Comparison of ENCODE assay signal across 8 mouse cellular contexts in genomic region chr5:146948508-146949088, GRCm38 (mm10). TPM values are rescaled to one million over a fixed set of nuclear protein-coding genes. Genes with fewer than 3 reads are reported as not detected.
A peak's percentile ranks its signal among the peaks of the same experiment; 100 is the strongest.
DNase-seq lines count a peak whose midpoint lies in the region; ATAC-seq and TF ChIP-seq lines count a peak whose summit lies in the region.

Gene Gtf3a (plus strand): TSS chr5:146948657.

- peak; percentile 93 for ATAC-seq in hindbrain, postnatal 0 days
- ATAC-seq in megakaryocyte progenitor cell, adult 5-6 weeks (replicated peaks; ENCODE audit: poor library complexity) = peak; percentile 84

- peak; percentile 73 to 74 for DNase-seq in adrenal gland, adult 18-20 months (ENCODE audit: low spot score in 2 of 2)
- DNase-seq in gastrocnemius, adult 8-10 months (ENCODE audit: low spot score in 2 of 2) = peak; percentile 36 to 62
- DNase-seq in hindbrain, postnatal 0 days (ENCODE audit: low spot score) = peak; percentile 95
- DNase-seq in left cerebral cortex, postnatal 10 days (ENCODE audit: extremely low spot score in 1 of 2, low spot score in 2 of 2) = peak; percentile 69 to 86
- peak; percentile 81 to 87 for DNase-seq in right cerebral cortex, postnatal 10 days (ENCODE audit: low spot score in 2 of 2)
- peak; percentile 51 to 71 for DNase-seq in urinary bladder, postnatal 36 days (ENCODE audit: low spot score in 2 of 2)

- peak within 1 kb of the TSS; percentile 7 for H3K27ac ChIP-seq in cortical plate, adult 2 months (ENCODE audit: insufficient read depth, low read length)
- peak within 1 kb of the TSS; percentile 74 for H3K27ac ChIP-seq in hindbrain, postnatal 0 days

- peaks cover 21% of the 10 kb centered on the region; the same call in 1 of the 2 replicates for H3K36me3 ChIP-seq in hindbrain, postnatal 0 days (ENCODE audit: insufficient read depth, low read length)

- TF ChIP-seq POLR2A in cortical plate, adult 2 months (IDR thresholded peaks at IDR 0.05; ENCODE audit: extremely low read depth, insufficient read depth, low read length) = peak; percentile 95

- no peak for TF ChIP-seq CTCF in cortical plate, adult 2 months (IDR thresholded peaks at IDR 0.05; ENCODE audit: extremely low read depth, insufficient read depth, low read length)
- no peak for TF ChIP-seq CTCF in hindbrain, postnatal 0 days (IDR thresholded peaks at IDR 0.05; ENCODE audit: low read depth)

- peak within 1 kb of the TSS; percentile 69 for H3K9ac ChIP-seq in hindbrain, postnatal 0 days (replicated peaks; ENCODE audit: low read length)

- H3K27me3 ChIP-seq in hindbrain, postnatal 0 days (ENCODE audit: insufficient read depth, low read length) = no peaks in the 10 kb centered on the region

- no peaks in the 10 kb centered on the region for H3K9me3 ChIP-seq in hindbrain, postnatal 0 days (ENCODE audit: low read length)

- WGBS in hindbrain, postnatal 0 days = under 1% methylated on average over 53 of the region's 62 CpGs

- intact Hi-C loops in left cerebral cortex, postnatal 10 days (cut with DNase I) = no loop called here

- H3K4me3 ChIP-seq in cortical plate, adult 2 months (ENCODE audit: insufficient read depth, low read length) = peak within 1 kb of the TSS; percentile 42
- peak within 1 kb of the TSS; percentile 77 for H3K4me3 ChIP-seq in hindbrain, postnatal 0 days (ENCODE audit: low read length)

- peak within 1 kb of the TSS; percentile 98 for H3K4me2 ChIP-seq in hindbrain, postnatal 0 days (ENCODE audit: low read depth, low read length)

- H3K4me1 ChIP-seq in cortical plate, adult 2 months (ENCODE audit: control insufficient read depth, insufficient read depth, low read length) = no peaks in the 10 kb centered on the region; the same call in 1 of the 2 replicates
- H3K4me1 ChIP-seq in hindbrain, postnatal 0 days (ENCODE audit: insufficient read depth, low read length) = peaks cover 5% of the 10 kb centered on the region; the same call in 1 of the 2 replicates

RNA-seq across cellular contexts. Expression of gene Gtf3a, which starts in this region (rescaled TPM):
- total RNA-seq in adrenal gland, adult 18-20 months (2021) = 10 to 100 TPM; 21.6 to 30.5 TPM
- polyA plus RNA-seq in cortical plate, adult 2 months (2012; rRNA removed) = 53.7 and 55.6 TPM in 2 replicates
- total RNA-seq in gastrocnemius, adult 8-10 months (2022) = 10 to 100 TPM; 26.2 to 31.3 (median 28.5) TPM
- total RNA-seq in hindbrain, postnatal 0 days (2014; rRNA removed) = 53.3 and 71.5 TPM in 2 replicates
- 94.0 and 96.6 TPM in 2 replicates for polyA plus RNA-seq in hindbrain, postnatal 0 days (2015; fragmentation: Nextera tagmentation; extraction: Ambion mirVana)
- total RNA-seq in left cerebral cortex, postnatal 10 days (2021) = 10 to 100 TPM; 31.0 to 32.9 TPM
- 115 and 127 TPM in 2 replicates for total RNA-seq in megakaryocyte progenitor cell, adult 5-6 weeks (2015)
- 162 and 163 TPM in 2 replicates for total RNA-seq in megakaryocyte progenitor cell, adult 5-6 weeks (2017)

Comparison
In these comparisons a context has a peak if more than half of its experiments do, and no peak if none do; other contexts are left out.
1. Peak in every context shown above with its lines: DNase-seq, ATAC-seq, H3K4me3 ChIP-seq and H3K27ac ChIP-seq.